Mouse (Mus musculus) stomach, embryonic 16.5 days (tissue): ENCODE measurements around the gene Ggt1. TPM values are rescaled to one million over a fixed set of nuclear protein-coding genes. Genes with fewer than 3 reads are reported as not detected.

ENCODE experiments used
- ATAC-seq: fragments of 200-750 bp; cut with Nextera tagmentation; 2 replicates; pipeline ENCODE4 v1.8.0; 2017; ENCODE audit warnings: moderate number of reproducible peaks, moderate TSS enrichment; ENCODE audit not compliant: insufficient read depth, low FRiP score
- H3K27ac ChIP-seq: fragments of 300-500 bp; sonication (generic); 2 replicates; pipeline ENCODE4 v1.5.1; 2014; ENCODE audit warnings: low read length
- H3K27me3 ChIP-seq: fragments of 300-500 bp; sonication (generic); 2 replicates; pipeline ENCODE4 v1.6.1; 2014; ENCODE audit warnings: low read length, control low read depth, mixed read lengths; ENCODE audit not compliant: control insufficient read depth, insufficient read depth
- H3K36me3 ChIP-seq: fragments of 300-500 bp; sonication (generic); 2 replicates; pipeline ENCODE4 v1.6.1; 2014; ENCODE audit warnings: low read length; ENCODE audit not compliant: control insufficient read depth, insufficient read depth
- H3K4me1 ChIP-seq: fragments of 300-500 bp; sonication (generic); 2 replicates; pipeline ENCODE4 v1.6.1; 2014; ENCODE audit warnings: low read length, control low read depth, mixed read lengths; ENCODE audit not compliant: control insufficient read depth, insufficient read depth
- H3K4me2 ChIP-seq: fragments of 300-500 bp; sonication (generic); 2 replicates; pipeline ENCODE4 v1.6.1; 2014; ENCODE audit warnings: low read depth, low read length, mixed read lengths
- H3K4me3 ChIP-seq: fragments of 300-500 bp; sonication (generic); replicated peaks from 2 replicates; pipeline ENCODE4 v1.5.1; 2014; ENCODE audit warnings: mild to moderate bottlenecking, low read length
- H3K9ac ChIP-seq: fragments of 300-500 bp; sonication (generic); 2 replicates; pipeline ENCODE4 v1.6.1; 2014; ENCODE audit warnings: low read length
- H3K9me3 ChIP-seq: fragments of 300-500 bp; sonication (generic); replicated peaks from 2 replicates; pipeline ENCODE4 v1.6.1; 2016; ENCODE audit warnings: low read length, control low read depth; ENCODE audit not compliant: control insufficient read depth
- WGBS: fragments of 180-500 bp; shearing (Covaris S2); extraction: QIAGEN DNeasy Blood & Tissue Kit; methylation state at CpG from one replicate; pipeline ENCODE4 v1.1.7; 2014; 5-methylcytosine and 5-hydroxymethylcytosine counted together
- polyA plus RNA-seq: library from polyadenylated mRNA; unstranded; fragments of >200 nt; fragmentation: Nextera tagmentation; extraction: Ambion mirVana; gene quantifications from 2 replicates; pipeline ENCODE4 v1.2.1, GENCODE M21; 2015

Gene Ggt1
- 35.1 and 35.4 TPM in 2 replicates for polyA plus RNA-seq

- peak within 1 kb of the TSS; percentile 75 for H3K9ac ChIP-seq
- 63% methylated on average over 10 of the region's 10 CpGs for WGBS
Measured at GRCm38 (mm10) chr10:75561071-75561654, at the start of gene Ggt1. TSS of gene Ggt1 (plus strand) at chr10:75561604.

GRCm38 (mm10) chr10:75511897-75512296, 49.5 kb upstream of the Ggt1 start:
- WGBS, result 92% methylated on average over 7 of the region's 7 CpGs
- ATAC-seq, result no peak
- Histone ChIP-seq H3K4me2 (no peak overlapping the region), H3K9me3 (no peaks in the 10 kb centered on the region), H3K36me3 (peaks cover 30% of the 10 kb centered on the region), H3K9ac (no peak overlapping the region), H3K4me1 (peaks cover 14% of the 10 kb centered on the region), H3K27me3 (no peaks in the 10 kb centered on the region), H3K4me3 (no peak overlapping the region), H3K27ac (no peak overlapping the region)

More at GRCm38 (mm10) chr10:75561071-75561654, at the start of gene Ggt1:
- H3K27ac ChIP-seq, result no peak within 1 kb of the TSS
- no peaks in the 10 kb centered on the region for H3K36me3 ChIP-seq
- H3K4me1 ChIP-seq, result peaks cover 14% of the 10 kb centered on the region
- peak within 1 kb of the TSS; percentile 99 for H3K4me2 ChIP-seq
- no peaks in the 10 kb centered on the region for H3K9me3 ChIP-seq
- ATAC-seq, result no peak
- H3K27me3 ChIP-seq, result peaks cover 36% of the 10 kb centered on the region
- peak within 1 kb of the TSS; percentile 59; the same call in 1 of the 2 replicates for H3K4me3 ChIP-seq

- ATAC-seq, result no peak
- 86% methylated on average over 7 of the region's 7 CpGs for WGBS
- no peak overlapping the region for H3K4me2 ChIP-seq
- peaks cover 14% of the 10 kb centered on the region for H3K4me1 ChIP-seq
- no peak overlapping the region for H3K27ac ChIP-seq
- H3K36me3 ChIP-seq, result peaks cover 29% of the 10 kb centered on the region
- H3K9me3 ChIP-seq, result no peaks in the 10 kb centered on the region
- H3K9ac ChIP-seq, result no peak overlapping the region
- H3K4me3 ChIP-seq, result no peak overlapping the region
- H3K27me3 ChIP-seq, result no peaks in the 10 kb centered on the region
Measured at GRCm38 (mm10) chr10:75512796-75513195, 48.6 kb upstream of the Ggt1 start.

- WGBS, result 86% methylated on average over 8 of the region's 8 CpGs
- no peak overlapping the region for H3K4me2 ChIP-seq
- ATAC-seq, result no peak
Measured at GRCm38 (mm10) chr10:75513306-75514067, 47.9 kb upstream of the Ggt1 start.

GRCm38 (mm10) chr10:75514361-75514760, 47.0 kb upstream of the Ggt1 start:
- H3K9ac ChIP-seq, result no peak overlapping the region
- H3K27ac ChIP-seq, result no peak overlapping the region
- no peaks in the 10 kb centered on the region for H3K27me3 ChIP-seq
- H3K36me3 ChIP-seq, result peaks cover 17% of the 10 kb centered on the region
- no peaks in the 10 kb centered on the region for H3K9me3 ChIP-seq
- no peak overlapping the region for H3K4me2 ChIP-seq
- H3K4me3 ChIP-seq, result no peak overlapping the region
- peaks cover 24% of the 10 kb centered on the region for H3K4me1 ChIP-seq
- ATAC-seq, result no peak
- WGBS, result 67% methylated on average over 7 of the region's 7 CpGs

More at GRCm38 (mm10) chr10:75513306-75514067, 47.9 kb upstream of the Ggt1 start:
- Histone ChIP-seq H3K9me3 (no peaks in the 10 kb centered on the region), H3K27me3 (no peaks in the 10 kb centered on the region), H3K27ac (no peak overlapping the region), H3K4me1 (peaks cover 15% of the 10 kb centered on the region), H3K9ac (no peak overlapping the region), H3K4me3 (no peak overlapping the region), H3K36me3 (peaks cover 23% of the 10 kb centered on the region)

- Histone ChIP-seq H3K27ac (peak overlapping the region; percentile 18; the same call in 1 of the 2 replicates), H3K4me3 (peak overlapping the region; percentile 97)
Measured at GRCm38 (mm10) chr10:75515216-75516037, 46.0 kb upstream of the Ggt1 start.

GRCm38 (mm10) chr10:75516038-75516723, 45.2 kb upstream of the Ggt1 start:
- Histone ChIP-seq H3K9ac (peak overlapping the region; percentile 99), H3K36me3 (no peaks in the 10 kb centered on the region; the same call in 1 of the 2 replicates), H3K9me3 (no peaks in the 10 kb centered on the region), H3K4me2 (peak overlapping the region; percentile 88), H3K4me3 (peak overlapping the region; percentile 97), H3K4me1 (peaks cover 27% of the 10 kb centered on the region), H3K27me3 (no peaks in the 10 kb centered on the region), H3K27ac (peak overlapping the region; percentile 94)
- no peak for ATAC-seq
- whole genome bisulfite sequencing, result 20% methylated on average over 8 of the region's 8 CpGs

More at GRCm38 (mm10) chr10:75515216-75516037, 46.0 kb upstream of the Ggt1 start:
- no peak for ATAC-seq
- H3K4me2 ChIP-seq, result peak overlapping the region; percentile 88
- peaks cover 27% of the 10 kb centered on the region for H3K4me1 ChIP-seq
- H3K9me3 ChIP-seq, result no peaks in the 10 kb centered on the region
- WGBS, result 76% methylated on average over 4 of the region's 4 CpGs
- H3K27me3 ChIP-seq, result no peaks in the 10 kb centered on the region
- H3K9ac ChIP-seq, result peak overlapping the region; percentile 99; the same call in 1 of the 2 replicates
- H3K36me3 ChIP-seq, result peaks cover 7% of the 10 kb centered on the region; the same call in 1 of the 2 replicates

- no peaks in the 10 kb centered on the region for H3K27me3 ChIP-seq
- H3K4me3 ChIP-seq, result peak overlapping the region; percentile 97
- H3K4me1 ChIP-seq, result peaks cover 27% of the 10 kb centered on the region
- WGBS, result under 1% methylated on average over 12 of the region's 12 CpGs
- peak overlapping the region; percentile 99 for H3K9ac ChIP-seq
- no peaks in the 10 kb centered on the region; the same call in 1 of the 2 replicates for H3K36me3 ChIP-seq
- no peak for ATAC-seq
- no peaks in the 10 kb centered on the region for H3K9me3 ChIP-seq
- peak overlapping the region; percentile 88 for H3K4me2 ChIP-seq
- peak overlapping the region; percentile 94 for H3K27ac ChIP-seq
Measured at GRCm38 (mm10) chr10:75516724-75517072, 44.7 kb upstream of the Ggt1 start.
